Mouse (Mus musculus) kidney, postnatal 36 days (tissue): ENCODE data around the gene Slc24a2.

ENCODE experiments used
- DNase-seq, 2 experiments: peaks; one replicate each; pipeline ENCODE4 v3.0.0; 2021 to 2022; ENCODE audit warnings: mixed read lengths in 2 of 2

Gene Slc24a2

GRCm38 (mm10) chr4:87229960-87230551 lies at the start of gene Slc24a2:
Gene Slc24a2, minus strand, starts transcription at chr4:87230477.
- DNase-seq, result peak in 1 of 2 experiments; percentile 25

- no peak for DNase-seq
Measured at GRCm38 (mm10) chr4:87274825-87275224, 44.5 kb upstream of the Slc24a2 start.

GRCm38 (mm10) chr4:87274276-87274675 lies 44.0 kb upstream of the Slc24a2 start:
- DNase-seq, result no peak

- DNase-seq, result no peak
Measured at GRCm38 (mm10) chr4:87273476-87273875, 43.2 kb upstream of the Slc24a2 start.

GRCm38 (mm10) chr4:87229224-87229959 lies 885 bp downstream of the Slc24a2 start:
- no peak for DNase-seq

- peak; percentile 7 to 34 for DNase-seq
Measured at GRCm38 (mm10) chr4:87221586-87221985, 8.7 kb downstream of the Slc24a2 start.

GRCm38 (mm10) chr4:87218196-87218595 lies 12.1 kb downstream of the Slc24a2 start:
- DNase-seq, result no peak

GRCm38 (mm10) chr4:87211344-87211978 lies 18.8 kb downstream of the Slc24a2 start:
- no peak for DNase-seq

- DNase-seq, result no peak
Measured at GRCm38 (mm10) chr4:87210533-87210932, 19.7 kb downstream of the Slc24a2 start.

- no peak for DNase-seq
Measured at GRCm38 (mm10) chr4:87202081-87202480, 28.2 kb downstream of the Slc24a2 start.

- DNase-seq, result no peak
Measured at GRCm38 (mm10) chr4:87201229-87201628, 29.0 kb downstream of the Slc24a2 start.

- no peak for DNase-seq
Measured at GRCm38 (mm10) chr4:87184147-87184930, 45.9 kb downstream of the Slc24a2 start.

- no peak for DNase-seq
Measured at GRCm38 (mm10) chr4:87177116-87177515, 53.2 kb downstream of the Slc24a2 start.

- DNase-seq, result no peak
Measured at GRCm38 (mm10) chr4:87163945-87164344, 66.3 kb downstream of the Slc24a2 start.

- DNase-seq, result no peak
Measured at GRCm38 (mm10) chr4:87158053-87158452, 72.2 kb downstream of the Slc24a2 start.

GRCm38 (mm10) chr4:87151990-87152389 lies 78.3 kb downstream of the Slc24a2 start:
- DNase-seq, result no peak

GRCm38 (mm10) chr4:87149584-87149983 lies 80.7 kb downstream of the Slc24a2 start:
- DNase-seq, result no peak

- DNase-seq, result no peak
Measured at GRCm38 (mm10) chr4:87141590-87142365, 88.5 kb downstream of the Slc24a2 start.

GRCm38 (mm10) chr4:87140901-87141300 lies 89.4 kb downstream of the Slc24a2 start:
- DNase-seq, result peak in 1 of 2 experiments; percentile 16

- DNase-seq, result no peak
Measured at GRCm38 (mm10) chr4:87132525-87132924, 97.8 kb downstream of the Slc24a2 start.

GRCm38 (mm10) chr4:87126756-87127155 lies 103.5 kb downstream of the Slc24a2 start:
- DNase-seq, result no peak

- DNase-seq, result no peak
Measured at GRCm38 (mm10) chr4:87119758-87120157, 110.5 kb downstream of the Slc24a2 start.
